Mouse (Mus musculus) spleen, postnatal 0 days (tissue): Measurements from ENCODE around the gene Gm43517. TPM values are rescaled to one million over a fixed set of nuclear protein-coding genes. Genes with fewer than 3 reads are reported as not detected.

Experiments used
- polyA plus RNA-seq: library from polyadenylated mRNA; unstranded; fragments of >200 nt; fragmentation: Nextera tagmentation; extraction: Ambion mirVana; gene quantifications from 2 replicates; pipeline ENCODE4 v1.2.1, GENCODE M21; 2015

Gene Gm43517
- polyA plus RNA-seq, result not detected in 2 replicates

GRCm38 (mm10) chr12:49384876-49385630 lies at the start of gene Gm43517:
TSS of gene Gm43517 (plus strand) at chr12:49385174.

GRCm38 (mm10) chr12:49382565-49383520 lies 2.1 kb upstream of the Gm43517 start, which contains the start of gene Foxg1:
TSS of gene Foxg1 (plus strand) at chr12:49382660.

Other genes with a start within 250 kb of the Gm43517 start
- gene Foxg1, start 2.5 kb upstream of the Gm43517 start, polyA plus RNA-seq, result not detected in 2 replicates